18 mouse cellular contexts compared by ENCODE assay signal in the genomic region with DNA sequence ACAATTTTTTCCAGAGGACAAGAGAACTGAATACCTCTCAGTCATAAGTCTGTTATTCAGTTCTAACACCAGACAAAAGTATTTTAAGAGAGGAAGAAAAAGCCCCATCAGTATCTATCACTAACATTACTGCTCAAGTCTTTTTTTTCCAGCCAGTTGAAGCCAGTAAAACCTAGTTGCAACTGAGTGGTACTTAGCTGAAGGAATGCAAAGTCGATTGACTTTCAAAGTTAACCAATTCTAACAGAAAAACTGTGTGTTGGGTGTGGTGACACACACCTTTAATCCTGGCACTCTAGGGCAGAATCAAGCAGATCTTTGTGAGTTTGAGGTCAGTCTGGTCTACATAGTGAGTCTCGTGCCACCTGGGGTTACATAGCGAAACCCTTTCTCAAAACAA. TPM values are rescaled to one million over a fixed set of nuclear protein-coding genes. Genes with fewer than 3 reads are reported as not detected.
A peak's percentile ranks its signal among the peaks of the same experiment; 100 is the strongest.
DNase-seq lines count a peak whose midpoint lies in the region; TF ChIP-seq lines count a peak whose summit lies in the region.
"Had no signal": no experiment of that assay in that cellular context is flagged by ENCODE, and none has a peak within 500 bp of the region (broad histone marks: within the 10 kb centered on the region; RNA-seq: fewer than 3 reads in every experiment).

No protein-coding gene starts in this region.

- H3K9me3 ChIP-seq in ES-E14 (ENCODE audit: control insufficient read depth, insufficient read depth, low read depth, low read length), result no peaks in the 10 kb centered on the region
- H3K9me3 ChIP-seq: embryonic facial prominence, embryonic 10.5 days; embryonic facial prominence, embryonic 12.5 days had no signal

- no peak overlapping the region for H3K27ac ChIP-seq in ES-E14 (ENCODE audit: insufficient read depth, low read depth, low read length, poor library complexity, severe bottlenecking)
- H3K27ac ChIP-seq: embryonic facial prominence, embryonic 10.5 days; embryonic facial prominence, embryonic 12.5 days had no signal

- in situ Hi-C loops in ES-E14 (cut with MboI; ENCODE audit: low sequenced_read_pairs in 2 of 2, unreplicated experiment in 2 of 2), result no loop called here

- no peaks in the 10 kb centered on the region for H3K36me3 ChIP-seq in ES-E14 (ENCODE audit: control insufficient read depth, insufficient read depth, low read length, poor library complexity, severe bottlenecking)
- H3K36me3 ChIP-seq: embryonic facial prominence, embryonic 10.5 days; embryonic facial prominence, embryonic 12.5 days had no signal

- no peak overlapping the region for H3K4me3 ChIP-seq in ES-E14 (ENCODE audit: insufficient read depth in 1 of 2, low read depth in 1 of 2, low read length in 2 of 2, poor library complexity in 1 of 2, severe bottlenecking in 1 of 2)
- H3K4me3 ChIP-seq: embryonic facial prominence, embryonic 10.5 days; embryonic facial prominence, embryonic 12.5 days had no signal

- DNase-seq in ES-CJ7 (ENCODE audit: low read depth, low spot score), result peak; percentile 85
- peak; percentile 51 for DNase-seq in ES-E14 (ENCODE audit: low read depth, low spot score)
- DNase-seq in WW6 (ENCODE audit: low read depth, low spot score), result peak; percentile 20
- no peak for DNase-seq in lung, adult 18-20 months
- no peak for DNase-seq in layer of hippocampus, adult 18-20 months (ENCODE audit: low spot score in 2 of 2)
- no peak for DNase-seq in urinary bladder, postnatal 25 days (ENCODE audit: low spot score)
- DNase-seq: adrenal gland, adult 8-10 months; adrenal gland, postnatal 14 days; adrenal gland, postnatal 36 days; cerebellum, adult 11-12 months; cerebellum, adult 2 months; cerebellum, adult 9-10 months; cerebellum, postnatal 10 days; cerebellum, postnatal 25 days had no signal

- no peaks in the 10 kb centered on the region; a peak in 1 of 4 replicates for H3K4me1 ChIP-seq in ES-E14 (ENCODE audit: control insufficient read depth in 2 of 2, insufficient read depth in 2 of 2, low read length in 2 of 2, poor library complexity in 1 of 2)
- H3K4me1 ChIP-seq: embryonic facial prominence, embryonic 10.5 days; embryonic facial prominence, embryonic 12.5 days had no signal

- H3K9ac ChIP-seq in ES-E14 (ENCODE audit: insufficient read depth, low read depth, low read length, poor library complexity, severe bottlenecking), result no peak overlapping the region
- H3K9ac ChIP-seq: embryonic facial prominence, embryonic 12.5 days had no signal

TF ChIP-seq in ES-E14, 5 proteins besides CTCF, POLR2A, EP300 and RAD21:
- TF ChIP-seq ZNF384 (IDR thresholded peaks at IDR 0.05; ENCODE audit: low read depth, low read length), result peak; percentile 44; the same call in 1 of the 2 replicates
- TF ChIP-seq CHD2 (IDR thresholded peaks at IDR 0.05; ENCODE audit: low read depth, low read length), result peak; percentile 71
- TF ChIP-seq MAFK (IDR thresholded peaks at IDR 0.05; ENCODE audit: insufficient read depth, low read depth, low read length), result no peak

RNA-seq across cellular contexts. Expression of gene Ghsr, which starts 35.3 kb away (rescaled TPM):
- total RNA-seq in ES-E14 (2012; rRNA removed), result 0.13 and 0.21 TPM in 2 replicates
- total RNA-seq in layer of hippocampus, adult 18-20 months (2021), result 1 to 10 TPM; 1.4 to 1.7 TPM
- total RNA-seq: adrenal gland, adult 18-20 months; adrenal gland, postnatal 14 days; adrenal gland, postnatal 36 days; MEL had no signal

Comparison
In these comparisons a context has a peak if more than half of its experiments do, and no peak if none do; other contexts are left out.
1. DNase-seq: peak in ES-CJ7 (single experiment), ES-E14 (single experiment) and WW6 (single experiment); none in lung, adult 18-20 months (0 of 2), layer of hippocampus, adult 18-20 months (0 of 2) and urinary bladder, postnatal 25 days (single experiment).